Mouse (Mus musculus) kidney, embryonic 14.5 days (tissue): Measurements from ENCODE around the gene Ryr3. TPM values are rescaled to one million over a fixed set of nuclear protein-coding genes. Genes with fewer than 3 reads are reported as not detected.

Source experiments
- ATAC-seq: fragments of 200-750 bp; cut with Nextera tagmentation; 2 replicates; pipeline ENCODE4 v1.8.0; 2017; ENCODE audit warnings: moderate number of reproducible peaks, mild to moderate bottlenecking, moderate TSS enrichment, moderate library complexity; ENCODE audit not compliant: low FRiP score, low TSS enrichment
- H3K27ac ChIP-seq: fragments of 300-500 bp; sonication (generic); 2 replicates; pipeline ENCODE4 v1.5.1; 2014; ENCODE audit warnings: low read depth, mild to moderate bottlenecking, low read length, moderate library complexity, mixed read lengths
- H3K27me3 ChIP-seq: fragments of 300-500 bp; sonication (generic); 2 replicates; pipeline ENCODE4 v1.6.1; 2014; ENCODE audit warnings: mild to moderate bottlenecking, low read length; ENCODE audit not compliant: control insufficient read depth, insufficient read depth
- H3K36me3 ChIP-seq: fragments of 300-500 bp; sonication (generic); 2 replicates; pipeline ENCODE4 v1.6.1; 2014; ENCODE audit warnings: low read length, mixed read lengths; ENCODE audit not compliant: control insufficient read depth, insufficient read depth
- H3K4me1 ChIP-seq: fragments of 300-500 bp; sonication (generic); 2 replicates; pipeline ENCODE4 v1.6.1; 2014; ENCODE audit warnings: low read length, mixed read lengths; ENCODE audit not compliant: control insufficient read depth, insufficient read depth
- H3K4me2 ChIP-seq: fragments of 300-500 bp; sonication (generic); replicated peaks from 2 replicates; pipeline ENCODE4 v1.6.1; 2014; ENCODE audit warnings: low read depth, mild to moderate bottlenecking, low read length
- H3K4me3 ChIP-seq: fragments of 300-500 bp; sonication (generic); 2 replicates; pipeline ENCODE4 v1.5.1; 2014; ENCODE audit warnings: mild to moderate bottlenecking, low read length
- H3K9ac ChIP-seq: fragments of 300-500 bp; sonication (generic); 2 replicates; pipeline ENCODE4 v1.6.1; 2014; ENCODE audit warnings: low read depth, mild to moderate bottlenecking, low read length, moderate library complexity
- H3K9me3 ChIP-seq: fragments of 300-500 bp; sonication (generic); 2 replicates; pipeline ENCODE4 v1.6.1; 2016; ENCODE audit warnings: low read length; ENCODE audit not compliant: control insufficient read depth
- WGBS: fragments of 180-500 bp; shearing (Covaris S2); extraction: QIAGEN DNeasy Blood & Tissue Kit; methylation state at CpG from one replicate; pipeline ENCODE4 v1.1.7; 2014; 5-methylcytosine and 5-hydroxymethylcytosine counted together
- polyA plus RNA-seq: library from polyadenylated mRNA; unstranded; fragments of >200 nt; fragmentation: Nextera tagmentation; extraction: Ambion mirVana; gene quantifications from 2 replicates; pipeline ENCODE4 v1.2.1, GENCODE M21; 2014

Ryr3 gene
- polyA plus RNA-seq, 1 experiment from 2014 or later = 1.0 TPM

DNA sequence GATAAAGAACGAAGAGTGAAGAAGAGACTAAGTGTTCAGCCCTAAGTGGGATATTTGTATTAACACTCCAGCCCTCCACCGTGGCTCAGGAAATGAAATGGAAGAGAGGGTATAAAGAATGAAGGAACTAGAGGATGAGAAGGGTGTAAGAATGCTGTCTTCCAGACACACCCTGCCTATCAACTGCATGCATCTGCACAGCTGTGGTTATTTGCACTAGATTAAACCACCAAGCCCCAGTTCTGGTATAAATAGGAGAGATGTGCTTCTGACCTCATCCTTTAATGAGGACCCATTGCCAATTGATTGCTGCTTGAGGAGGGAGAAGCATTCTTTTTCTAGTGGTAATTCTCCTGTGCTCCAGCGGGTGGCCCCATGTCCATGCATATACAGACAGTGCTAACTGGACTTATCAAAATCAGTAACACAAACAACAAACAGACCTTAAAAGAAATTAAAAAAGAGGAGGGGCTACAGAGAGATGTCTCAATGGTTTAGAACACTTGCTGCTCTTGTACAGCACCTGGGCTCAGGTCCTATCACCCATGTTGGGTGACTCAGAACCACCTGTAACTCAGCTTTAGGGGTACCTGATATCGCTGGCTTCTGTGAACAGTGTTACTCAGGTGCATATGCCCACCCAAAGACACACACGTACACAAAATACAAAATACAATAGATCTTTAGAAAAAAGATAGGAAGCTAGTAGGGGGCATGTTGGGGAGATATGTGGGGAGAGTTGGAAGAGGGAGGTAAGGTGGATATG, 404.1 kb downstream of the Ryr3 start:
- no peak for ATAC-seq
- 63% methylated on average over 5 of the region's 5 CpGs for WGBS
- Histone ChIP-seq H3K4me3 (no peak overlapping the region), H3K9ac (no peak overlapping the region), H3K27ac (no peak overlapping the region), H3K9me3 (no peaks in the 10 kb centered on the region), H3K4me1 (no peaks in the 10 kb centered on the region), H3K36me3 (no peaks in the 10 kb centered on the region), H3K4me2 (no peak overlapping the region), H3K27me3 (no peaks in the 10 kb centered on the region)

DNA sequence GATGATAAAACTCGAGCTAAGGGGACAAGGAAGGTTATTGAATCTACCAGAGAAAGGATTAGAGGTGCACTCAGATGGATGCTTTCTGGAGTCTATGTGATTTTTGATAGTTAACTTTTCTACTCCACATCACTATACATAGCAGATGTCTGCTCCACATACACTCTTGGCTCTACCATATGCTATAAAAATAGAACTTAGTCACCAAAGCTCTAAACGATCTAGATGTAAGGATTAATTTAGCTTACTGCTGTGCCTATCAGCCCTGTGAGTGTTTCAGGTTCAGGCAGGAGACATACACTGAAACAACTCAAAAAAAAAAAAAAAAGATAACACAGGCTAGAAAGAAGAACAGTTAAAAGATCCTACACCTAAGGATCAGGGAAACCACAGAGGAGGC, 410.9 kb downstream of the Ryr3 start:
- no peak overlapping the region for H3K4me2 ChIP-seq
- ATAC-seq = no peak
- no peaks in the 10 kb centered on the region for H3K9me3 ChIP-seq
- no peaks in the 10 kb centered on the region for H3K4me1 ChIP-seq
- no peak overlapping the region for H3K27ac ChIP-seq
- H3K4me3 ChIP-seq = no peak overlapping the region
- H3K9ac ChIP-seq = no peak overlapping the region
- WGBS = 69% methylated on average over 2 of the region's 2 CpGs
- H3K36me3 ChIP-seq = no peaks in the 10 kb centered on the region
- H3K27me3 ChIP-seq = no peaks in the 10 kb centered on the region

DNA sequence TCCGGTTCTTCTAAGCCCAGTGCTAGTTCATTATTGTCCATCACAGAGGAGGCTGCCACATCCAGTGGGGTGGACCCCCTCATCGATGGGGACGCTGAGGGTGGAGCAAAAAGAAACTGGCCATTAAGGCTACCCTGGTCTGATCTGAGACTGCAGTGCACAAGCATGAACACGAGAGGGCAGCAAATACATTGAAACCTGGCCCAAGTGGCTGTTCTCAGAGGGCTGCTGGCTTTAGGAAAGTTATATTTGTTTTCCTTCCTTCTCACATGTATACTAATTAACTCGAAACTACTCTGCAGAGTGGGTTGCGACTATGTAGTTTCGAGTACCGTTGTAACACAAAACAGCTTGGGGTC, 416.9 kb downstream of the Ryr3 start:
- no peak overlapping the region for H3K9ac ChIP-seq
- no peaks in the 10 kb centered on the region for H3K27me3 ChIP-seq
- H3K9me3 ChIP-seq = no peaks in the 10 kb centered on the region
- H3K4me2 ChIP-seq = no peak overlapping the region
- peak; percentile 81 for ATAC-seq
- no peak overlapping the region for H3K27ac ChIP-seq
- no peaks in the 10 kb centered on the region for H3K36me3 ChIP-seq
- H3K4me3 ChIP-seq = no peak overlapping the region
- H3K4me1 ChIP-seq = no peaks in the 10 kb centered on the region
- 5% methylated on average over 8 of the region's 8 CpGs for WGBS

DNA sequence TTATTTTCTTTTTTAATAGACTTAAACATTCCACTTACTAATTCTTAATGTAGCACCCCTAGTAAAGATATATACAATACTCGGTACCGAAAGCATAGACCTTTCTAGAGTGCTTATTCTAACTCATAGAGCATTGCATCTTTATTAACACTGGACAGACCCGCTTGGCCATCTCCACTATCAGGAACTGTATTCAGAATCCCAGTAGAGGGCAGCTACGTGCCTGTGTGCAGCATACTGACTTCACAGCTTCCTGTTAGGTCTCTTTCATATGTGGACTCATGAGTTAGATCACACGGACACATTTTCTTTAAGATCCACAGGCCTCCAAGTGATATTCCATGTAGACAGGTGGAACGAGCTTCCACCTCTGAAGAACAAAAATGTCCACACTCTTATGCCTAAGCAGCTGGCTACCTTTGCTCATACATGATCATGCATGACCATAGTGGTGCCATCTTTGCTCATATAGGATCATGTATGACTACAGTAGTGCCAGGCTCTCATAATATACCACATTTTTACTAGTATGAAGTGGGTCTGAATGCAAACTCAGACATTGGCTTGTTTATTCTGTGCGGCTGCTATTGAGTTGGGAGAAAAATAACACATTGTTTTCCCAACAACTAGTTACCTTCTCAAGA, 417.4 kb downstream of the Ryr3 start:
- ATAC-seq = no peak
- 85% methylated on average over 7 of the region's 7 CpGs for WGBS
- no peaks in the 10 kb centered on the region for H3K27me3 ChIP-seq
- H3K4me2 ChIP-seq = no peak overlapping the region
- no peak overlapping the region for H3K27ac ChIP-seq
- H3K4me3 ChIP-seq = no peak overlapping the region
- no peaks in the 10 kb centered on the region for H3K9me3 ChIP-seq
- H3K36me3 ChIP-seq = no peaks in the 10 kb centered on the region
- H3K4me1 ChIP-seq = no peaks in the 10 kb centered on the region
- no peak overlapping the region for H3K9ac ChIP-seq

DNA sequence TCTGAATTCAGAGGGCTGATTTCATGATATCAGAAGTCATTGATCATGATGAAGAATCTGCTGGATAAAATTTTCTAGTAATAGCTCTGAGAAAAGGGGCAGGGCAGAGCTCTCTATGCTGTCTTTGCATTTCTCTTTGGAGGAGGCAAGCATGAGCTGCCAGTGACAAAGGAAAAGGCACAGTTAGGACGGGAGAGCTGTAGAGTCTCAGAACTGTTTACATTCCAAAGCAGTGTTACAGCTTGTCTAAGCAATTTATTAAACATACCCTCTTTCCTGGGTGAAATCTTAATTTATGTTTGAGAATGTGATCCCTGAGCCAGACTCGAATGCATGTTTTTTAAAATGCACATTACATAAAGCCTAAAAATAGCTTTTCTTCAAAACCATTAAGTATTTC, 435.3 kb downstream of the Ryr3 start:
- Histone ChIP-seq H3K9me3 (no peaks in the 10 kb centered on the region), H3K36me3 (no peaks in the 10 kb centered on the region), H3K27me3 (no peaks in the 10 kb centered on the region), H3K4me3 (no peak overlapping the region), H3K4me1 (no peaks in the 10 kb centered on the region), H3K9ac (no peak overlapping the region), H3K4me2 (no peak overlapping the region), H3K27ac (no peak overlapping the region)
- no peak for ATAC-seq
- 45% methylated on average over 2 of the region's 2 CpGs for WGBS

DNA sequence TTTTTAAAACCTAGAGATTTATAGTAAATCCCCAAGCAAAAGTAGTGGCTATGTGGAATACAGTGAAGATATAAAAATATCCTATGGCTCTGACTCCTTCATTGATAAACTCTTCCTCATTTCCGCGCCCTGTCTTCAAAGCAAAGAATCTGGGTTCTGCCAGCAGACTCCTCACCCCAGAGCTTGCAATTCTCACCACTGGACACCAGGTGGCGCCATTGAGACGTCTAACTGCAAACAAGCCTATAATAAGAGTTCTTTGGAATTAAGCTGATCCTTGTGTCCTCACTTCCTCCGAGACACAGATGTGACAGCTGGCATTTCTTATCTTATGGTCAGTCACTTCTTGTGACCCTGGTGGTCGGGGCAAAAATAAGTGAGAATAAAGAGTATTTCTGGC, 442.1 kb downstream of the Ryr3 start:
- H3K27ac ChIP-seq = no peak overlapping the region
- H3K36me3 ChIP-seq = no peaks in the 10 kb centered on the region
- H3K4me3 ChIP-seq = no peak overlapping the region
- no peaks in the 10 kb centered on the region for H3K4me1 ChIP-seq
- no peak overlapping the region for H3K4me2 ChIP-seq
- no peaks in the 10 kb centered on the region for H3K9me3 ChIP-seq
- no peaks in the 10 kb centered on the region for H3K27me3 ChIP-seq
- whole genome bisulfite sequencing = 32% methylated on average over 6 of the region's 6 CpGs
- H3K9ac ChIP-seq = no peak overlapping the region
- ATAC-seq = no peak

DNA sequence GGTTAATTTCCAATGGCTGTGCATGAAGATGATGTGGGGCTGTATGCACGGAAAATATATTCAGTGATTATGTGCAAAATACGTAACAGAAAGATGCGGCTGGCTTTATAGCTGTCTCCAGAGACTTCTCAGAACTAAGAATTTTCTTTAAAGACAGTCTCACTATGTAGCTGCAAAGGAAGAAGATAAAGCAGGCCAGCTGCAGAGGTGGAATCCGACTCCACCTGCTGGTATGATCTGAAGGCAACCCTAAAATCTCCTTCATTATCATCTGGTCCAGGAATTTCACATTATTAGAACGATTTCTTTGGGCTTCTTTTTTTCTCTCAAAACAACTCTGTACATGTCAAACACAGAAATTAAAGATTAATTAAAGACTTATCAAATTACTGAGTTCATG, 449.2 kb downstream of the Ryr3 start:
- WGBS = 71% methylated on average over 5 of the region's 5 CpGs
- Histone ChIP-seq H3K4me3 (no peak overlapping the region), H3K4me2 (no peak overlapping the region), H3K36me3 (no peaks in the 10 kb centered on the region), H3K9me3 (no peaks in the 10 kb centered on the region), H3K9ac (no peak overlapping the region), H3K27ac (no peak overlapping the region), H3K27me3 (no peaks in the 10 kb centered on the region), H3K4me1 (no peaks in the 10 kb centered on the region)
- ATAC-seq = no peak

DNA sequence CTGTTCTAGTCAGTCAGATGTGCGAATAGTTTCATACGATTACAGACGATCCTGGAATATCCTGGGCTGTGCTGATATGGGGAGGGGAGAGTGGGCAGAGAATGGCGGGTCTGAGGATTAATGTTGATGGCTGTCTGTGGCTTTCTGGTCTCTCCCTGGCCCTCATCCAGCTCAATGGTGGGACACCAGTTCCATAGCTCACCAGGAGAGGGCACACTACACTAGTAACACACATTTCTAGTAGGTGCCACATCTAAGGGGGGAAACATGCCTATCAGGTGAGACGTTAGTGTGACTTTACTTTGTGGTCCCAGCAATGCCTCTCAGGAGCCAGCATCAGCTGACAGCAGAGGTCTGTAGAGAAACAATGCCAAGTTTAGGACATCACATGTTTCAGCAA, 451.9 kb downstream of the Ryr3 start:
- H3K4me1 ChIP-seq = no peaks in the 10 kb centered on the region
- H3K27me3 ChIP-seq = no peaks in the 10 kb centered on the region
- 69% methylated on average over 5 of the region's 5 CpGs for WGBS
- ATAC-seq = no peak
- H3K4me3 ChIP-seq = no peak overlapping the region
- no peak overlapping the region for H3K4me2 ChIP-seq
- no peak overlapping the region for H3K27ac ChIP-seq
- H3K36me3 ChIP-seq = no peaks in the 10 kb centered on the region
- no peaks in the 10 kb centered on the region for H3K9me3 ChIP-seq
- H3K9ac ChIP-seq = no peak overlapping the region

DNA sequence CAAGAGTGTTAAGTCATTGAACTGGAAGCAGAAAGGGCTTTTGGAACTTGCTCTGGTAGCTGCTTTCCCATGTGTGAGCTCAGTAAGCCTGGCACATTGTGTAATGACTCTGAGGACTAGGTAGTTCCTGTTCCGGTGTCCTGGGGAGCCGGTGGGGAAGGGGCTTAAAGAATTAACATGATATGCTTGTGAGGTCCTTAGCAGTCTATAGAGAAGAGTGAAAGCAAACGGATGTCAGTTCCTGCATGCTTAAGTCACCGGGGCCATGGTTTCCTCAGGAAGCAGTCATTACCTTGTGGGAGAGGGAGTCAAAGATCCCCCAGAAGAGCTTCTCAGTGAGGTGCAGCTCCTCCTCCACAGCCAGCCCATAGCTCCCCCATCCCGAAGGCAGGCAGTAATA, 452.6 kb downstream of the Ryr3 start:
- Histone ChIP-seq H3K9me3 (no peaks in the 10 kb centered on the region), H3K27ac (no peak overlapping the region), H3K27me3 (no peaks in the 10 kb centered on the region), H3K4me2 (no peak overlapping the region), H3K4me1 (no peaks in the 10 kb centered on the region), H3K9ac (no peak overlapping the region), H3K4me3 (no peak overlapping the region), H3K36me3 (no peaks in the 10 kb centered on the region)
- ATAC-seq = no peak
- WGBS = 59% methylated on average over 5 of the region's 5 CpGs
